Mouse (Mus musculus): ENCODE results near the gene Shpk.

The Shpk gene

DNA sequence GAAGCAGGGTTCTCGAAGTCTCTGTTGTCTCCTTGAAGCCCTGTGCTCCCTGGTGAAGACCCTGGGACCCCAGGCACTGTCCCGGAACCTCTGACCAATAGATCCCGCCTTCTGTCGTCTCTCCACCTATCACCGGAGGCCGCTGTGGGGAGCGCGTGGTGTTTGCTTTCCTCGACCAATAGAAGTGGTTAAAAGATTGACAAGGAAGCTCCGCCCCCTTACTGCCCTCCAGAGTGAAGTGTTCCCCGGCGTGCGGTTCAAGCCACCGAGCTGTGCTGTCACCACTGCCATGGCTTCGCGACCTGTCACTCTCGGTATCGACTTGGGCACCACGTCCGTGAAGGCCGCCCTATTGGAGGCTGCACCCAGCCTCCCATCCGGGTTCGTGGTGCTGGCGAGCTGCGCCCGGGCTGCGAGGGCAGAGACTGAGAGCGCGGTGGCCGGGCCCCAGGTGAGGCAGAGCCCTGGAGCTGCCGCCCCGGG, at the start of gene Shpk:
Gene Shpk, plus strand, starts transcription at position 231 of the 483 bp plus-strand sequence.
- peak; percentile 96 for DNase-seq

DNA sequence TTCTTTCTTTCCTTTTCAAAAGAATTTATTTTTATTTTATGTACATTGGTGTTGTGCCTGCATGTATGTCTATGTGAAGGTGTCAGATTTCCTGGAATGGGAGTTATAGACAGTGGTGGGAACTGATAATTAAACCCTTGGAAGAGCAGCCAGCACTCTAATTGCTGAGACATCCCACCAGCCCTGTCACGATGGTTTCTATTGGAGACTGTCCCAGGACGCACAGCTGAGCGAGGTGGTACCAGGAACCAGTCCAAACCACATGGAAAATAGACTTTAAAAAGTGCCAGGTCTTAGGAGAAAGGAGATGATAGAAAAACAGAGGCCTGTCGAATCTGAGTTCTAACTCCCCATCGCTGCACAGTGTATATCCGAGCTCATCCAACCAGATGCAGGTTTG, 44.2 kb upstream of the Shpk start:
- no peak for DNase-seq

- no peak for DNase-seq
These were observed 39.1 kb upstream of the Shpk start, which contains the start of gene P2rx5 for GRCm38 (mm10) chr11:73159957-73160810. Gene P2rx5 (plus strand): TSS chr11:73160421.

- DNase-seq = no peak
These were observed 38.5 kb upstream of the Shpk start for GRCm38 (mm10) chr11:73160811-73161200.

DNA sequence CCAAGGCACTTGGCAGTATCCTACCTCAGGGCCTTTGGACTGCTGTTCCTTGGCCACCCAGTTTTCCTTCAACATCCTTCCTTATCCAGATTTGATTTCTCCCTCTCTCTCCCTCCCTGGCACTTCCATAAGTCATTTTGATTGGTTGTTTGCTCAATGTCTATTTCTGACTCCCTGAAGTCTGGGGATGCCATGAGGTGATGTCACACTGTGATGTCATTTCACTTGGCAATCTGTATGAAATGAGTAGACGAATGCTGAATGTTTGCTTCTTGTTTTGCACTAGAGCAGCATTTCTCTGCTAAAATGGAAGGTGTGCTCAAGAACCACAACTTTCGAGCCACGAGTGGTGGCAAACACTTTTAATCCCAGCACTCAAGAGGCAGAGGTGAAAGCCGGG, 37.6 kb upstream of the Shpk start:
- DNase-seq = no peak

DNA sequence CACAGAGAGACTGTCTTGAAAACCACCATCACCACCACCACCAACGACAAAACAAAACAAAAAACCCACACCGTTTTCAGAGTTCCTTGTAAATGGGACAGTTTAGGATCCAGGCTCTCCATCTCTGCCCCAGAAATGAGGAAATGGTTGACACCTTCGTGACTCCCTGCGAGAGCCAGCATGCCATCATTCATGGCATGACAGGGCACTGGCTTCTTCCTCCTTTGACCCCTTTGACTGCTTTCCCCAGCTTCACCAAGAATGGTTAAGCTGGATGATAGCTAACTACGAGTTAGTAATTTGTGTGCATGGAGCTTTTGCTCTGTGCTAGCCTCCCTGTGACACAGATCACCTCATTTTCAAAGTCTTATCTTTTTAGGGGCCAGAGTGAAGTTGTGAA, 37.0 kb upstream of the Shpk start:
- DNase-seq = no peak

DNA sequence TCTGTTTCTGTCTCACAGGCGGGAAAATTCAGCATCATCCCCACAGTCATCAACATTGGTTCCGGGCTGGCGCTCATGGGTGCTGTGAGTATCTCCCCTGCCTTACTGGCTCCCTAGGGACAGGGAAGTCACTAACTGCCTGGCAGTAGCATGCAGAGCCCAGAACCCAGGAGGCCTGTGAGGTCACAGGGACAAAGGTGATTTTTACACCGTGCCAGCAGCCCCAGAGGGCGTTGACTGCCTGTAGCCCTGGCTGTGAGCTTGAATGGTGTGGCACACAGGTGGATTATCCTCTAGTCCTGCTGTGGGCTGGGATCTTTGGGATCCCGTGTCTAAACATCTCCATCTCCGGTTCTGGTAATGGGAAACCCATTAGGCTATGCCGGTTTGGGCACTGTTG, 31.2 kb upstream of the Shpk start:
- DNase-seq = no peak

- DNase-seq = no peak
These were observed 30.7 kb upstream of the Shpk start for GRCm38 (mm10) chr11:73168576-73168975.

DNA sequence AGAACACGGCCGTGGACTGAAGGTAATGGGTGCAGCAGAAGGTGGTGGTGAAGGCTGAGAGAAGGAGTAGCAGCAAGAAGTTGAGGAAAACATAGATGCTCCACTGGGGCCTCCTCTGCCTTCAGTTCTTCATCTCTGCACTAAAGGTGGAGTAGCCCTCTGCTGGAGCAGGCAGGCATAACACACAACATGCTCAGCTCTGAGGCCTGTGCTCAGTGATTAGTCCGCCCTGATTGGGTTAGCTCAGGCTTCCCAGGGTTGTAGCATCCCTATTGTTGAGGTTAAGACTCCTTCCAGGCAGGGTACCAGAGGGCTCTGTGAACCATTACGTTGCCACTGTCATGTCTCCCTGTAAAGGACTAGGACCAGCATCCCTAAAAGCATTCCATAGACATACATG, 30.0 kb upstream of the Shpk start:
- DNase-seq = no peak

DNA sequence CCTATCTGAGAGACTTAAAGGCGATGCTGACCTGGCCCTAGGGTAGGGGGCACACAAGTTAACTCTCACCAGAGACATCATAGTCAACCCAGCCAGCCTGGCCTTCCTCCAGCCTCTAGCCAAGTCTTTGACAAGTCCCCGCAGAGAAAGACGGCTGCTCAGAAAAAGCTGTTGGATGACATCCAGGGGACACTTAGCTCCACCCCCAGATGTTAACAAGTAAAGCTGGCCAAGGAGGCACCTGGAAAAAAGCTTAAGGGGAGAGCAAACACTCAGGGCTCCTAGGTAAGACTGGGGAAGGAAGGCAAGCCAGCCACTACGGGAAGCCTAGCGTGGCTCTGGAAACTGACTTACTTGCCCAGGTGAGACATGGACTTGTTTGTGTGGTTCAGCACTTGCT, 27.1 kb upstream of the Shpk start:
- no peak for DNase-seq

- no peak for DNase-seq
These were observed 23.6 kb upstream of the Shpk start for GRCm38 (mm10) chr11:73175612-73176011.

DNA sequence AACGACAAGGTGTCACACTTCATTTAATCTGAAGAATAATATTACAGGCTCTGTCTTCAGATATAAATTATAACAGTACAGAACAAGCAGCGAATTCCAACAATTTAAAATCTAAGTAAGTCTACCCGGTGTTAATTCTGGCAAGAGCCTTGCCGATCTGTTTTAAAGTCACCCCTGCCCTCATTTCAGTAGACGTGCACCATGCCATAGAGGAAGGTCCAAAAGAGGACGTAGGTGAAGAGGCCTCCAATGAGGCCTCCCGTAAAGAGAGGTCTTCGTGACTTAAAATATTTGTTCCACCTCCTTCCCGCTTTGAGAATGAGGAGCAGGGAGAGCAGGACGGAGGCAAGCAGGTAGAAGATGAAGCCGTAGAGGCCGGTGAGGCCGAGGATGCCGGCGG, 23.1 kb upstream of the Shpk start:
- DNase-seq = no peak

DNA sequence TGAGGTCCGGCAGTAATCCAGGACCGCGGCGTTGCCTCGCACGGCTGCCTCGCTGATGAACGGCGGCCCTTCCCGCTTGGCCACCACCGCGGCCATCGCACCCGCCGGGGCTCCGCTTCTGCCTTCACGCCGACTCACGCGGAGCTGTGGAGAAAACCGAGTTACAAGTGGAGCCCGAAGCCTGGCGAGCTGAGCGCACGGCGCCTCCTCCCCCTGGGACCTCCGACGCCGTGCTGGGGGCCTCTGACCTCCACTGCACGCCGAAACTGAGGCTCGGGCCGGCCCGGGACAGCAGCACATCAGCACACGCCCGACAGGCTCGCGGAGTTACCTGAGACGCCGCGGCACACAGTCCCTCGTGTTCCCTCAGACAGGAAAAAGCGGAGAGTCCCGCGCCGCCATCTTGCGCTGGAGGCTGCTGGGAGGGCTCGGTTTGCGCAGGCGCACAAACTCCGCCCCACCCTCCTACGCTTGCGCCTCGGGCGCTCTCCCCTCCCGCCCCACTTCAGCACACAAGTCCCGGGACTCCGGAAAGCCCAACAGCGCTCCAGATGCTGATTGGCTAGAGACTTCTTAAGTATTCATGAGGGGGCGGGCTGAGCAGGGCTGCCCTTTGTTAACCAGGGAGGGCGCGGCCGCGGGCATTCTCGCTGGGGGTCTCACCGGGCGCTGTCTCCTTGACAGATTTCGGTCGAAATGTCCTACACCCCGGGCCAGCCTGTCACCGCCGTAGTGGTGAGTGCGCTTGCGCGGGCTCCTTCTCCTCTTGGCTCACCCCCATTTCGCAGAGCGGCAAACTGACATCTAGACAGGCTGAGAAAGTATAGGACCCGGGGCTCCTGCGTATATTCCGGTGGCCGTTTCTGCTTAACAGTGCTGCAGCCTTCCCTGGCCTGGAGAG, 22.4 kb upstream of the Shpk start, which contains the start of the genes Emc6 and Tax1bp3:
Gene Emc6, minus strand, starts transcription at position 430 of the 901 bp plus-strand sequence.
Gene Tax1bp3, plus strand, starts transcription at position 476 of the 901 bp plus-strand sequence.
- peak; percentile 94 for DNase-seq

DNA sequence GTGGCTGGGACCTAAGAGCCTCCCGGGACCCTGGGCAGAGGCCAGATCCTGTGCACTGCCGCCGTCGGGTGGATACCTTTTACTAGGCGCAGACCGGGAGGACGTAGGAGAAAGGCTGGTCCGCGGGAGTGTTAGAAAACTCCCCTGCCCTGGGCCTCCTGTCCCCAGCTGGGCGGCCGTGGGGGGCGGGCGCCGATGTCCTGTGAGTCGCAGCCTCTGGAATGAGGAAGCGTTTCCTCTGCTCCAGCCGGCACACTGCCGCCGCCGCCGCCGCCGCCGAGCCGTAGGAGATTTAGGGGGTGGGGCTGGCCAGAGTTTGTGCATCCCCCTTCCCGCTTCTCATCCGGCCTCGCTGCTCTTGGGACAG, 21.8 kb upstream of the Shpk start:
- DNase-seq = no peak

DNA sequence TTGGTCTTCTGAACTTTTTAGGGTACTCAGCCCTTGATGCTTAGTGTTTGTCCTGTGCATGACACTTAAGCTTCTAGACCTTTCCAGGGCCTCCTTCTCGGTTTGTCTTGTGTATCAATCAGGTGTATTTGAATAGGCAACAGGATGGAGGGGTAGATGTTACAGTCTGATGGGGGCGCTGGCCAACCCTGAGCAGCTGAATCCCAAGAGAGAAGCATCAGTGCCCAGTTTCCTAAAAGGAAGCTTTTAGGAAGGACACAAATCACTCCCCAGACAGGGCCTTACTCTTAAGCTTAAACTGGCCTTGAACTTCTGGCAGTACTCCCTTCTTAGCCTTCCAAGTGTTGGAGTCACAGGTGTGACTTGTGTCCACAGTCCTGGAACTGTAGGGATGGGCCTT, 21.4 kb upstream of the Shpk start:
- no peak for DNase-seq

- no peak for DNase-seq
These were observed 13.2 kb upstream of the Shpk start for GRCm38 (mm10) chr11:73185872-73186615.

- no peak for DNase-seq
These were observed 12.0 kb upstream of the Shpk start for GRCm38 (mm10) chr11:73187231-73187630.

GRCm38 (mm10) chr11:73193047-73193446, 6.2 kb upstream of the Shpk start:
- DNase-seq = peak; percentile 60

DNA sequence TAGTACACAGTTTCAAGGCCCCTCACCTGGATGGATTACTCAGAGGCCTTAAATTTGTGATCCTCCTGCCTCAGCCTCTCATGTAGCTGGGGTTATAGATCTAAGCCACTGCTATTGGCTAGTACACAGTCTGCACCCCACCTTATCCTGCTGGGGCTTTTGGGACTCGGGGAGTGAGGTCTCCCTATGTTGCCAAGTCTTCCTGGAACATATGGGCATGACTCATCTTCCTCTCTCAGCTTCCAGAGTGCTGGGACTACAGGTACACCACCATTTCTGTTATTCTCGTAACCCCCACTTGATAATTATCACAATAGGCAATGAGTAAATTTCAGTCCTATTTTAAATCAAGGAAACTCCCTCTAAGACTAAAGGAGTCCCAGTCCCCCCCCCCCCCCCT, 4.8 kb upstream of the Shpk start:
- no peak for DNase-seq

DNA sequence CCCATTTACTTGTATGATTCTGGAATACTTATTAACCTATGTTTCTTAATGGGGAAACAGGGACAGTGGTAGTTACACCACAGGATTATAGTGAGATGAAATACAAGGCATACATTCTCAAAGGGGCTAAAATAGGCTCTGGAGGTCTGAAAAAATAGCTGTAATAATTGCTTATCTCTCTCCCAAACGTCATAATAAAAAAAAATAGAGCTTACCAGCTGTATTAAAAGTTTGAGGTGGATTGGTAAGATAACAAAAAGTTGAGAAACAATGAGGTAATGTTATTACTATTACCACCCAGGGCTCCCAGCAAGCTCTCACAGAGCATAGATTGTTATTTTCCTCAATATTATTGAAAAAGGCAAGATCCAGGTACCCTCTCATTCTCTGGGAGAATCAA, 1.1 kb upstream of the Shpk start:
- no peak for DNase-seq

DNA sequence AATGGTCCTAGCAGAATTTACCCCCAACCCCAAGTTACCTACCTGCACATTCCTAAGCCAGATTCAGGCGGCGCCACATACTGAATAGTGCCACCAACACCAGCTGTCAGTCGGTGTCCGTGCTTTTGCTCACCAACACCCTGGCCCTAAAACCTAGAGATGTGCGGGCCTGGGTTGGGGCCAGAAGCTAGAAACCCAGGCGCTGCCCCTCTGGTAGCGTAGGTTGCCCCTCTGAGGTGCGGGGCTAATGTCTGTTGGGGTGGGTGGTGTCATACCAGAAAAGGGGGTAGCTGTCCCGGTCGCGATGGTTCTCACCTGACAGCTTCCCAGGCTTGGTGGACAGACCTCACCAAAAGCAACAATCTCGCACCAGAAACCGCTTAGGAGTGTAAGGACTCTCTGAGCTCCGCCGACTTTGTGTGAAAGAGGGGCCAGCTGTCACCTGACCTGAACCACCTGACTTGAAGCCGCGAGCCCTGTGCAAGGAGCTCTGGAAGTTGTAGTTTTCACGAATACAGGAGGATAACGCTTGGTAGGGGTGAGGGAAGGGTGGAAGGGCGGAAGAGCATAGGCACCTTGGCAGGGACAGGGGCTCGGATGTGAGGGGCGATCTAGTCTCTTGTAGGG, 544 bp upstream of the Shpk start, which contains the start of gene Ctns:
Gene Ctns, minus strand, starts transcription at position 440 of the 627 bp plus-strand sequence.
- DNase-seq = no peak

- DNase-seq = no peak
These were observed 619 bp downstream of the Shpk start for GRCm38 (mm10) chr11:73199879-73200278.
